Mouse (Mus musculus) kidney, postnatal 14 days (tissue): Measurements from ENCODE around the gene Jmjd8.
A peak's percentile ranks its signal among the peaks of the same experiment; 100 is the strongest.
"Not testable (repeated sequence)": the region's sequence is repeated elsewhere in the genome, so short reads cannot be mapped to it uniquely, and the experiment has no call there.

Source experiments
- DNase-seq: peaks from one replicate; pipeline ENCODE4 v3.0.0; 2022; ENCODE audit warnings: mixed read lengths

The Jmjd8 gene

DNA sequence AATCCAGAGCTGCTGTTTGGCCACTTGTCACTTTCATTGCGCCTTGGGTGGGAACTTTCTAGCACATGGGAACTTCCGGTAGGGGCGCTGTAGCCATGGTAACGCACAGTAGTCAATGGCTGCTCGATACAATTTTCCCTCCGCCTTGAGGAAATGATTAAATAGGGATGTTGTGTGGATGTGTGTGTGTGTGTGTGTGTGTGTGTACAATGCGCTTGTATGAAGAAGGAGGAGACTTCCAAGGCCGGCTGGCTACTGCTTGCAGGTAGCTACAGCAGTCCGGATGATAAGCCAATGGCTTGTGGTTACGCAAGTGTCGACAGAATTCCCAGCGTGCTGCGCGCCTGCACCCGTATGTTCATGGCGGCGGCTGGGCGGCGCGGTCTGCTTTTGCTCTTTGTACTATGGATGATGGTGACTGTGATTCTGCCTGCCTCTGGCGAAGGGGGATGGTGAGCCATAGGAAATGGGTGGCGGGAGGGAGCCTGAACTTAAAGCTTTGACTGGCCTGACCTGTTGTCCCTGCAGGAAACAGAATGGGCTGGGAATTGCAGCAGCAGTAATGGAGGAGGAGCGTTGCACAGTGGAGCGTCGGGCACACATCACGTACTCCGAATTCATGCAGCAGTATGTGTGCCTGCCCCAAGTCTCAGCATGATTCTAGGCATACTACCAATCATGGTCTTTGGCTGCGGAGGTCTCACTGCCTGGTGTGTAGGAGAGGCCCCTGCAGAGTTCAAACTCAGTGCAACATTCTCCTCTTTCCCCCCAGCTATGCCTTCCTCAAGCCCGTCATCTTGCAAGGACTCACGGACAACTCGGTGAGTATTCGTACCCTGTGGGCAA, at the start of gene Jmjd8:
Gene Jmjd8, plus strand, starts transcription at position 156 of the 846 bp plus-strand sequence.
- DNase-seq: peak; percentile 88

DNA sequence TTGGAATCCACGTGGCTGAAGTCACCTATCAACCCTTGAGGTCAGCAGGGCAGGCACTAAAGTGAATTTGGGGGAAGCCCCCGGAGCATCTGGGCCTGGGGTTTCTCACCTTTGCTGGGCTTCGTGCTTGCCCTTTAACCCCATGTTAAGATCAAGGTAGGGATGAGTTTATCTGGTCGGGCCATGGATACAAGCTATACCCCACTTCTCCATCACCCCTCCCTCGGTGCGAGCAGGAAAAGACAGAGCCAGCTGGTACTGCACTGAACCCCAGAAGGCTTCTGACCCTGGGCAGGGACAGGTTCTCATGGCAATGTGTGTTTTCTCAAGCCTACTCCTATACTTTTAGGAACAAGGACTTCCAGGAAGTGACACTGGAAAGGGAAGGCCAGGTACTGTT, 47.3 kb upstream of the Jmjd8 start:
- DNase-seq: no peak

GRCm38 (mm10) chr17:25783086-25783485, 45.6 kb upstream of the Jmjd8 start:
- DNase-seq: no peak

- DNase-seq: no peak
Measured at GRCm38 (mm10) chr17:25783861-25784574, 44.6 kb upstream of the Jmjd8 start.

DNA sequence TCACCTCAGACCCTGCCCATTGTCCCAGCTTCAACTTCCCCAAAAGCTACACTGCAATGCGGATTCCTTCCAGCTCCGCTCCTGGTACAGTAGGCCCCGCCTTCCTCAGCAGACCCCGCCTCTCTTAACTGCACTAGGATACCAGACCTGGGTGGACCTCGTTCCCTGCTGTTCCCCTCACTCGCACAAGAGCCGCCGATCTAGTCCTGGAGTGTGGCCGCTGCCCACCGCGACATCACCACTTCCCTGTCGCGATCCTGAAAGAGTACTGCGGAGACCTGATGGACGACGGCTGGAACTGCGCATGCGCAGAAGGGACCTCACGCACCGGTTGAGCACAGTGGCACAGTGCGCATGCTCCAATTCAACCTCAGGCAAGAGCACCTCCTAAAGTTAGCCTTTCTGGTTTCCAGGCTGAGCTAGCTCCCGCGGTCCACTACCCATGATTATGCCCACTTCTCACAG, 43.4 kb upstream of the Jmjd8 start, which contains the start of gene Haghl:
Gene Haghl, minus strand, starts transcription at position 393 of the 465 bp plus-strand sequence.
- peak; percentile 98 for DNase-seq

DNA sequence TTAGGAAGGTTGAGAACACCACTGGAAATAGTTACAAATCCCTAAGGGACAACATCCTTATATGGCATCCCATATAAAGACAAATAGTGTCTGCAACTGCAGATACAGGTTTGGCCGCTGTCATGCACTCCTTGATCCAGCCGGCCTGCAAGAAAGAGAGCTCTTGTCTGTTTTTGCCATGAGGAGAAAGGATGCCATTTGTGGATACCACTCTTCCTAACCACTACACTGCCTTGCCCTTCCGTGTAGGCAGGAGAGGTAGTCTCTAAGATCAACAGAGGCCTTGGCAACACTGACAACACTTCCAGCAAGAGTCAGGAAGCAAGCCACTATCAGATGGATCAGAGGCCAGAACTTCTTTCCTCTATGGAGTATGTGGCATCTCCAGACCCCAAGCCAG, 42.4 kb upstream of the Jmjd8 start, which contains the start of gene Ccdc78:
Gene Ccdc78, plus strand, starts transcription at position 301 of the 400 bp plus-strand sequence.
- no peak for DNase-seq

- no peak for DNase-seq
Measured at GRCm38 (mm10) chr17:25786781-25787504, 41.7 kb upstream of the Jmjd8 start.

GRCm38 (mm10) chr17:25791320-25791842, 37.3 kb upstream of the Jmjd8 start:
- no peak for DNase-seq

- peak; percentile 88 for DNase-seq
Measured at GRCm38 (mm10) chr17:25791843-25792527, 36.7 kb upstream of the Jmjd8 start.

- DNase-seq: peak; percentile 92
Measured at GRCm38 (mm10) chr17:25792615-25793014, 36.1 kb upstream of the Jmjd8 start, which contains the start of gene Fam173a. Fam173a (minus strand) TSS chr17:25792901.

DNA sequence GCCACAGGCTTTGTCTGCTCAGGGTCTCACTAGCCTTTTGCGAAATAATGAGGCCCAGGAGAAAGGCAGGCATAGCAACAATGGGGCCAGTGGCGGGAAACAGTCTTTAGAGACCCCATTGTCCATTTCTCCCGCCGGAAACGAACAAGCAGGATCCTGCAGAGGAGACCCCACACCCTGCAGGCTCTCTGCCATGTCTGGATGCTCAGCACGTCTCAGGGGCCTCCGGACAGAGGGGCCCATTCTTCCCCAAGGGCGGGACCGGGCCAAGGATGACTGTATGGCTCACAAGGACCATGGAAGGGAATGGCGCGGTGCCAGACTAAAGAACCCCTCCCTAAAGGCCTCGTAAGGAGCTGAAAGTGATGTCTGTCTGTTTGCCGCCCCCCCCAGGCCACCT, 34.5 kb upstream of the Jmjd8 start:
- no peak for DNase-seq

DNA sequence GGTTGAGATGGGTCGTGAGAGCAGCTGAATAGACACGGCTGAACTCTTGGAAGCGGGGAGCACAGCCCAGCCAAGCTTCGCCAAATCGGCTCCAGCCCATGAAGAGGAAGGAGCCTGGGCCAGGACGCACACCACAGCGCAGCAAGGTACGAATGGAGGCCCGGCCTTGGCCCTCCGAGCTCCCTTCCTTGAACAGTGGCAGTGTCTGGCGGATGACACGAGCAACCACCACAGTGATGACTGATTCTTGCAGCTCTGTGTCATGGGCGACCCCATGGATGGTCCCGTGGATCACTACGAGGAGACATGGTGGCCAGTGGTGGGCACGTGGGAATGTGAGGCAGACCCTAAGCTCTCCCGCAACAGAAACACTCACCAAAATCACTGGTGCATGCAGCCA, 33.7 kb upstream of the Jmjd8 start:
- no peak for DNase-seq

- DNase-seq: peak; percentile 80
Measured at GRCm38 (mm10) chr17:25795609-25796092, 33.0 kb upstream of the Jmjd8 start, which contains the start of gene AC134908.4. AC134908.4 (minus strand) TSS chr17:25795659.

- peak; percentile 54 for DNase-seq
Measured at GRCm38 (mm10) chr17:25796211-25796771, 32.4 kb upstream of the Jmjd8 start.

DNA sequence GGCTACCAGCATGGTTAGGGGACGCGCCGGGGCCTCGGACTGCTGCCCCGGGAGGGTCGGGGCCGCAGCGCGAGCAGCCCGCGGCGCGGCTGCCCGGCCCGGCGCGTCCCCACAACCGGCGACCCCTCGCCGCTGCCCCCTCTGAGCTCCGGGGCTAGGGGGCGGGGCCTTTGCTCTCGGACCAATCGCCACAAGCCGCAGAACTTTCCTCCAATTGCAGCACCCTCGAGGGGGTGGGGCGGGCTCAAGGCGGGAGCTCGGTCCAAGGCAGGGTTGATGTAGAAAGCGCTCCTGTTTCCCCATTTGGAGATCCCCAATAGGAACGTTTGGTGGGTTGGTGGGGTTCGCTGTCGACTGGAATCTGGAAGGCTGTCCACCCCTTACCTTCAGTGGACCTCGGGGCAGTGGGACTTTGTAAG, 31.7 kb upstream of the Jmjd8 start, which contains the start of gene Metrn:
Gene Metrn, minus strand, starts transcription at position 186 of the 419 bp plus-strand sequence.
- DNase-seq: peak; percentile 93

DNA sequence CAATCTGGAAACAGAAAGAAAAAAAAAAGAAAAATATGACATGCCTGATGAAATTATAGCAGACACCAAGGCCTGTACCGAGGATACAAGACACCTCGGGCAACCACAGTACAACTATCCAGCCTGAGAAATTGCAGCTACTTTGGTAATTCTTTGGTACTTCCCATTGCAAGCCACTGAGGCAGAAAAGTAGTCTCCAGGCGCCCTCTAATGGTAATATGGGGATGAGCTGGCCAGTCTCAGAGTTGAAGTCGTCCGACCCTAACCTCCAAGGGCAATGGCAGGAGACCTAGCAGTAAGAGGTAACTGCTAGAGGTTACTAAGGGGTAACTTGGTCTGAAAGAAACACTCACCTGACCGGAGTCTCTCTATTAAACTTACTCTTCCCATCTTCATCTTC, 27.6 kb upstream of the Jmjd8 start:
- DNase-seq: peak; percentile 81

GRCm38 (mm10) chr17:25802825-25803517, 25.7 kb upstream of the Jmjd8 start:
- no peak for DNase-seq

GRCm38 (mm10) chr17:25806507-25806906, 22.2 kb upstream of the Jmjd8 start:
- DNase-seq: no peak

DNA sequence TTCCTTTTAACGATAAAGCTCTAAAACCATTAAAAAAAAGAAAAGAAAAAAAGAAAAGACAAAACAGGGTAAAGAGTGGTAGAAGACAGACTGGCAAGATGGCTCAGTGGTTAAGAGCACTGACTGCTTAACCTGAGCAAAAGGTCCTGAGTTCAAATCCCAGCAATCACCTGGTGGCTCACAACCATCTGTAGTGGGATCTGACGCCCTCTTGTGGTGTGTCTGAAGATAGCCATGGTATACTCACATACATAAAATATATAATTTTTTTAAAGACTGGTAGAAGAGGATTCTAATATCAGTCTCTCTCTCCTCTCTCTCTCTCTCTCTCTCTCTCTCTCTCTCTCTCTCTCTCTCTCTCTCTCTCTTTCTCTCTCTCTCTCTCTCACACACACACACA, 21.2 kb upstream of the Jmjd8 start:
- not testable (repeated sequence) for DNase-seq

DNA sequence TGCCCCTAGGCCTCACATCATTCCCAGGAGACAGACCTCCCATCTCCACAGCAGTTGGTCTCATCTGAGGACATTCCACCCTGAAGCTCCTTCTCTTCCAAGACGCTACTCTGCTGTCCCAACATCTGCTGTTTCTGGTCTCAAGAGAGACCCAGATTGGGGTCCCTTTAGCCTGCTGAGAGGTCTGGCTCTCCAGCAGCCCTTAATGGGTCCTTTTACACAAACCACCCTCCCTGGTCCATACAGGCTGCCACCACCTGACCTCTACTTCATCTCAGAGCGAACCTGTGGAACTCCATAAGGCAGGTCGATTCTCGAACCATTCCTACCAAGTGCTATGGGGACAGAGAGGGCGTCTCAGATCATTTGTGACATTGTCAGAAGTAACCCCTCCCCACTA, 20.6 kb upstream of the Jmjd8 start:
- no peak for DNase-seq
